Mouse (Mus musculus): ENCODE results near the gene Sycn. TPM values are rescaled to one million over a fixed set of nuclear protein-coding genes. Genes with fewer than 3 reads are reported as not detected.
A peak's percentile ranks its signal among the peaks of the same experiment; 100 is the strongest.
"Not testable (repeated sequence)": the region's sequence is repeated elsewhere in the genome, so short reads cannot be mapped to it uniquely, and the experiment has no call there.

Gene Sycn
- polyA plus RNA-seq, 1 experiment from 2014 or later: 1.3 TPM

DNA sequence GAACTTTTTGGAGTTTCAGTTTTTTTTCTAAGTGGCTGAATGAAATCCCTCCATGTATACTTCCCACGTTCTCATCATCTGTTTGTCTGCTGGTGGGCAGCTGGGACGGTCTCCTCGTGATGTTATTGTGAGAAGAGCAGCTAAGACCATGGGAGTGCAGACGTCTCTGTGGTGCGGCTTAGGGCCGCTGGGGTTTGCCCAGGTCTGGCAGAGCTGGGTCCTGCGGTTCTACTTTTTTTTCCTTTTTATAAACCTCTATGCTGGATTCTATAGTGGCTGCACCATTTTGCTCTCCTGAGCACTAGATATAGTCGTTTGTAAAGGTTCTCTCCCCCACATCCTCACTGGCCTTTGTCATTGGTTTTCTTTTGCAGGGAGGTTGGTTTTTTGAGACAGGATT is 29.2 kb upstream of the Sycn start:
- Histone ChIP-seq H3K27me3 (ENCODE audit: insufficient read depth, low read length) (no peaks in the 10 kb centered on the region), H3K4me2 (ENCODE audit: low read depth, low read length) (no peak overlapping the region), H3K4me3 (ENCODE audit: low read depth, low read length) (no peak overlapping the region), H3K4me1 (ENCODE audit: insufficient read depth) (no peaks in the 10 kb centered on the region), H3K36me3 (replicated peaks; ENCODE audit: insufficient read depth, low read length) (no peaks in the 10 kb centered on the region), H3K9me3 (ENCODE audit: low read length) (no peaks in the 10 kb centered on the region), H3K27ac (ENCODE audit: low read depth) (no peak overlapping the region), H3K9ac (replicated peaks) (no peak overlapping the region)
- ATAC-seq (no peak), DNase-seq (no peak)
- 64% methylated on average over 8 of the region's 8 CpGs for WGBS (ENCODE audit: insufficient replicate concordance)
- no peak for TF ChIP-seq CTCF (IDR thresholded peaks at IDR 0.05; ENCODE audit: low read depth)
- no peak for TF ChIP-seq EP300 (IDR thresholded peaks at IDR 0.05; ENCODE audit: low read depth)

DNA sequence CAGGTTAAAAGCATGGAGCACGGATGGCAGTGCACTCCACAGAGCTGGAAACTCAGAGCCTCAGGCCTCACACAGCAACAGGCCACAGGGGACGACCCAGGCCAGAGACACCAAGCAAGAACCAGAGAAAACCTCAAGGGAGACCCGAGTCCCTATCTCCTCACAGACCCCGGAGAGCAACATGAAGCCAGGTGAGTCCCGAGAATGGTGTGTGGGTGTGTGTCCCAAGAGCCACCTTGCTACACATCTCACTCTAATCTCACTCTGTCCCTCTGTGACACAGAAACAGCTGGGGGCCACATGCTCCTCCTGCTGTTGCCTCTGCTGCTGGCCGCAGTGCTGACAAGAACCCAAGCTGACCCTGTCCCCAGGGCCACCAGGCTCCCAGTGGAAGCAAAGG is 18.1 kb upstream of the Sycn start, which contains the start of gene Ifnl3:
Ifnl3 (plus strand) TSS at position 301 of the 400 bp plus-strand sequence.
- not testable (repeated sequence) for H3K36me3 ChIP-seq (replicated peaks; ENCODE audit: insufficient read depth, low read length); H3K9me3 ChIP-seq (ENCODE audit: low read length); DNase-seq; H3K4me2 ChIP-seq (ENCODE audit: low read depth, low read length); H3K27me3 ChIP-seq (ENCODE audit: insufficient read depth, low read length); ATAC-seq; H3K9ac ChIP-seq (replicated peaks); H3K4me1 ChIP-seq (ENCODE audit: insufficient read depth); H3K27ac ChIP-seq (ENCODE audit: low read depth); H3K4me3 ChIP-seq (ENCODE audit: low read depth, low read length)
- WGBS (ENCODE audit: insufficient replicate concordance): 67% methylated on average over 5 of the region's 6 CpGs

DNA sequence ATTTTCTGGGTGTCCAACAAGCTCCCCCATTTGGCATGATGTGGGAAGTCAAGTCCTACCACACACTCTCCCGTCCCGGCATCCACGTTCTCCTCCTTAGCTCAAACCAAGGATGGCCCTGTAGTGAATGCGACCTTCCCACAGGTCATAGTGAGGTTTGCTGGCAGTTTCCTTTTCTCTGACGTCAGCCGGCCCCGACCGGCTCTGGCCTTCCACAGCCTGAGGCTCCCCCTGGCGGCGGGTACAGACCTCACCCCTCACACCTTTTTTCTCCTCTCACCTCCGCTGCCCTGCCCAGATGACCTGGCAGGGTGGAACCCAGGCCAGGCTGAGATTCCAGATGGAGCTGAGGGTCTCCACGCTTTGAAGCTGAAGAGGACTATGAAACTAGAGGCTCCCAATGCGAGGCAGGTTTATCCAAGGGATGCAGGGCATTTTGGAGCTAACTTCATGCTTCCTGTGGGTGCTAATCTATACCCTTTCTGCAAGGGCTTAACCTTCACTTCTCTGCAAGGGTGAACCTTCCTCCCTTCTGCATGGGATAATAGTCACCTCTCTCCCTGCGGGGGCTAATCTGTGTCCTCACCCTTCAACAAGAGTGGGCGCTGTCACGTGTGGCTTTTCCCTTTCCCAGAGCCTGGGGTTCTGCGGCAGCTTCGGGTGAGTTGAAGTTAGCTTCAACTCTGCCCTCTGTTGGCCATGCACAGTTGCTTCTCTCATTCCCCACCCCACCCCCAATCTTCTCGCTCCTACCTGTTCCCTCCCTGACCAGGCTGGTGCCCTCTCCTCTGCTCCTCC is 12.6 kb upstream of the Sycn start:
- Histone ChIP-seq H3K4me1 (ENCODE audit: insufficient read depth) (peaks cover 11% of the 10 kb centered on the region; the same call in 1 of the 2 replicates), H3K9me3 (ENCODE audit: low read length) (no peaks in the 10 kb centered on the region), H3K27ac (ENCODE audit: low read depth) (no peak overlapping the region), H3K4me3 (ENCODE audit: low read depth, low read length) (no peak overlapping the region), H3K9ac (replicated peaks) (no peak overlapping the region), H3K27me3 (ENCODE audit: insufficient read depth, low read length) (no peaks in the 10 kb centered on the region), H3K36me3 (replicated peaks; ENCODE audit: insufficient read depth, low read length) (no peaks in the 10 kb centered on the region), H3K4me2 (ENCODE audit: low read depth, low read length) (no peak overlapping the region; the same call in 1 of the 2 replicates)
- DNase-seq (peak; percentile 90), ATAC-seq (peak; percentile 91)
- WGBS (ENCODE audit: insufficient replicate concordance): 5% methylated on average over 19 of the region's 19 CpGs
- no peak for TF ChIP-seq EP300 (IDR thresholded peaks at IDR 0.05; ENCODE audit: low read depth)
- TF ChIP-seq CTCF (IDR thresholded peaks at IDR 0.05; ENCODE audit: low read depth): peak; percentile 93

DNA sequence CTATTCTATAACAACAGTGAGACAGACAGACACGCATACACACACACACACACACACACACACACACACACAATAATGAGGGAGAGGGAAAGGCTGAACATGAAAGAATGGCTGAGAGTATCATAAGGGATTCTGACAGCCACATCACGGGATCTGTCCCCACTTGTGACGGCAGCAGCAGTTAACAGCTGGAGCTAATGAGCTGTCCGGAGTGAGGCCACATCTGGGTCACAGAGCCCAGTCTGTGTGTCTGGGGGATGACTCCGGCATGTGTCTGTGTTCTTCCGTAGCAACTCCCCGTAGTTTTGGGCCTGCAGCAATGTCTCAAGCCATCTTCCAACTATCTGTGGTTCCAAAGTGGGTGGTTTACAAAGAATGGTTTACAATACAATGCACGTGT is 8.7 kb upstream of the Sycn start:
- no peak for DNase-seq
- Histone ChIP-seq H3K9ac (replicated peaks) (no peak overlapping the region), H3K27me3 (ENCODE audit: insufficient read depth, low read length) (no peaks in the 10 kb centered on the region), H3K27ac (ENCODE audit: low read depth) (no peak overlapping the region), H3K4me3 (ENCODE audit: low read depth, low read length) (no peak overlapping the region), H3K9me3 (ENCODE audit: low read length) (no peaks in the 10 kb centered on the region), H3K36me3 (replicated peaks; ENCODE audit: insufficient read depth, low read length) (no peaks in the 10 kb centered on the region), H3K4me1 (ENCODE audit: insufficient read depth) (peaks cover 11% of the 10 kb centered on the region; the same call in 1 of the 2 replicates), H3K4me2 (ENCODE audit: low read depth, low read length) (no peak overlapping the region)
- TF ChIP-seq EP300 (IDR thresholded peaks at IDR 0.05; ENCODE audit: low read depth): no peak
- no peak for TF ChIP-seq CTCF (IDR thresholded peaks at IDR 0.05; ENCODE audit: low read depth)
- no peak for ATAC-seq
- 79% methylated on average over 8 of the region's 8 CpGs for WGBS (ENCODE audit: insufficient replicate concordance)

- not testable (repeated sequence) for H3K4me3 ChIP-seq (ENCODE audit: low read depth, low read length); H3K36me3 ChIP-seq (replicated peaks; ENCODE audit: insufficient read depth, low read length); DNase-seq; H3K4me2 ChIP-seq (ENCODE audit: low read depth, low read length); H3K27ac ChIP-seq (ENCODE audit: low read depth); H3K9me3 ChIP-seq (ENCODE audit: low read length); H3K4me1 ChIP-seq (ENCODE audit: insufficient read depth); H3K27me3 ChIP-seq (ENCODE audit: insufficient read depth, low read length); ATAC-seq; H3K9ac ChIP-seq (replicated peaks)
- WGBS (ENCODE audit: insufficient replicate concordance): 75% methylated on average over 6 of the region's 6 CpGs
Measured at GRCm38 (mm10) chr7:28538886-28539285, 1.8 kb upstream of the Sycn start.

DNA sequence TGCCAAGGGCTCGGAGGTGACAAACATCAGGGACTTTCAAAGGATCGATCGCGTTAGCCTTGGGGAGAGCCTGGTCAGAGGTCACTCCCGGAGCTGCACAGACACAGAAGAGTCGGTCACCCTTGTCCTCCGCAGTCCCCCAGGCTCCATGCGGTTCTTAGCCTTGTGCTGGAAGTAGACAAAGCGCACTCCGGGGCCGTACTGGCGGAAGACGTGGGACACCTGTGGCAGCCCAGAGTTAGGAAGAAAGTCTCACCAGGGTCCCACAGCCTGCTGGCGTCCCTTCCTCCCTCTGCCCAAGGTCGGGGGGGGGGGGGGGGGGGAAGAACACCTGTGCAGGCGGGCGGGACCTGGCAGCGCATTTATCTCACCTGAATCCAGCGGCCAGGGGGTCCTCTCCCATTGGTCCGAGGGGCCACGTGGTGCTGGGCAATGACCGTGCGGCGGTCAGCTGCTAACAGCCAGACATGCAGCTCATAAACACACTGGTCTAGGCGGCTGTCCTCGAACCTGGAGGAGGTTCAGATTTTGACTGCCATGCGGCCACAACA is 3.4 kb downstream of the Sycn start:
- 10% methylated on average over 25 of the region's 27 CpGs for WGBS (ENCODE audit: insufficient replicate concordance)
- no peaks in the 10 kb centered on the region for H3K9me3 ChIP-seq (ENCODE audit: low read length)
- H3K36me3 ChIP-seq (replicated peaks; ENCODE audit: insufficient read depth, low read length): no peaks in the 10 kb centered on the region
- H3K4me3 ChIP-seq (ENCODE audit: low read depth, low read length): no peak overlapping the region
- DNase-seq: peak; percentile 61
- peak overlapping the region; percentile 60 for H3K27ac ChIP-seq (ENCODE audit: low read depth)
- TF ChIP-seq CTCF (IDR thresholded peaks at IDR 0.05; ENCODE audit: low read depth): no peak
- no peak for TF ChIP-seq EP300 (IDR thresholded peaks at IDR 0.05; ENCODE audit: low read depth)
- H3K4me1 ChIP-seq (ENCODE audit: insufficient read depth): peaks cover 3% of the 10 kb centered on the region; the same call in 1 of the 2 replicates
- ATAC-seq: peak; percentile 89
- peaks cover 28% of the 10 kb centered on the region for H3K27me3 ChIP-seq (ENCODE audit: insufficient read depth, low read length)
- H3K9ac ChIP-seq (replicated peaks): no peak overlapping the region
- peak overlapping the region; percentile 57 for H3K4me2 ChIP-seq (ENCODE audit: low read depth, low read length)

Data from liver, postnatal 0 days (tissue).